Mouse (Mus musculus): ENCODE measurements around the gene Dscaml1. TPM values are rescaled to one million over a fixed set of nuclear protein-coding genes. Genes with fewer than 3 reads are reported as not detected.

Dscaml1 gene
- polyA plus RNA-seq, 1 experiment from 2014 or later, result 27.9 TPM

DNA sequence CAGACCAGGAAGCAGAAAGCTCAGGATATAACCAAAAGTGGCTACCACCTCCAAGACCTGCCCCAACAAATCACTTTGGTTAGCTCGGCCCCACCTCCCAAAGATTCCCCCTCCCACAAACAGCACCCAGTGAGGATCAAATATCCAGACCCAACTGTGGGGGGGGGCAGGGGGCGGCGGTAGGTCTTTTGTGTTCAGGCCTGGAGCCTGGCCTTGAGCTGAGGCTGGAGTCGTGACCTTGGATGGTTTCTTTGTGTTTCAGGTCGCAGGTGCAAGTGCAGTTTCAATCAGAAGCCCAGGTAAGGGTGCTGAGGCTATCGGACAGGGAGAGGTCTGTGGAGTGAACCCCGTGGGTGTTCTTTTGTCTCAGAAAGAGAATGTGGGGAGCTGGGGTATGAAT is 35.1 kb upstream of the Dscaml1 start:
- 78% methylated on average over 7 of the region's 7 CpGs for WGBS
- Histone ChIP-seq H3K9me3 (ENCODE audit: control insufficient read depth, low read length) (no peaks in the 10 kb centered on the region), H3K36me3 (ENCODE audit: control insufficient read depth, insufficient read depth) (peaks cover 9% of the 10 kb centered on the region), H3K4me2 (ENCODE audit: low read length) (no peak overlapping the region), H3K9ac (replicated peaks; ENCODE audit: low read depth, low read length) (no peak overlapping the region), H3K27me3 (replicated peaks; ENCODE audit: control insufficient read depth, insufficient read depth, low read length) (no peaks in the 10 kb centered on the region), H3K4me3 (replicated peaks; ENCODE audit: low read length) (no peak overlapping the region), H3K27ac (ENCODE audit: low read length) (no peak overlapping the region), H3K4me1 (replicated peaks; ENCODE audit: control insufficient read depth, insufficient read depth, low read length) (no peaks in the 10 kb centered on the region)
- no peak for ATAC-seq

DNA sequence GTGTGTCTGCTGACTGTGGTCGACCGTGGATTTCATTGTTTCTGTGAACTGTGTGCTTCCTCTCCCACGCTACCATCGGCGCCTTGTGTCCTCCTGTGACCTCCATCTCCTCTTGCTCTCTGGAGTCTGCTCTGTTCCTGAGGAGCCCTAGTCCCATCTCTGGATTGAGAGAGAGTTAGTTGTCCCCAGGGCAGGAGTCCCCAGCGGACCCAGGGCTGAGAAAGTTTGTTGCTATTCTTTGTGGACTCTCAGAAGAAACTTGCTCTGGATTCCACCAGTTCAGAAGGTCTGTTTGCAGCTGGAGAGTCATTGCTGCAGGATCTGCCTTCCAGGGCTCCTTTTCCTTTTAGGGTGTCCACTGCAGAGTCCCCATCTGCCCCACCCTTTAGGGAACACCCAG is 31.2 kb upstream of the Dscaml1 start:
- ATAC-seq, result no peak
- peaks cover 9% of the 10 kb centered on the region for H3K36me3 ChIP-seq (ENCODE audit: control insufficient read depth, insufficient read depth)
- WGBS, result 91% methylated on average over 6 of the region's 6 CpGs

DNA sequence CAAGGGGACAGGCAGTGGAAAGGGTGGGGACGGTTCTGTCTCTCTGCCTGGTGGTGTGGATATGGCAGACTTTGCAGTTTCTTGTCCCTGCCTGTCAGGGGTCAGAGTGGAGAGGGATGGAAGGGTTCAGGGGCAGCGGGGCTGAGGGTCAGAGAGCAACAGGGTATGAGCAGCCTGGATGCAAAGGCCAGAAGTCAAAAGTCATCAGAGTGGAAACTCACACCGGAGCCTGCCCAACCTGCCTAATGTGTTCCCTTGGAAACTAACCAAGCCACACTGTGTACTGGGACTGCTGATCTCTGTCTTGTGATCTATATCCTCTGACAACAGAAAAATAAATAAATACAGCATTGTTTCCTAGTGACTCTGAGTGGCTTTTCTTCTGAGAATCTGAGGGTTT is 30.6 kb upstream of the Dscaml1 start:
- 79% methylated on average over 3 of the region's 3 CpGs for WGBS
- H3K27ac ChIP-seq (ENCODE audit: low read length), result no peak overlapping the region
- H3K4me3 ChIP-seq (replicated peaks; ENCODE audit: low read length), result no peak overlapping the region
- H3K4me2 ChIP-seq (ENCODE audit: low read length), result no peak overlapping the region
- peaks cover 9% of the 10 kb centered on the region for H3K36me3 ChIP-seq (ENCODE audit: control insufficient read depth, insufficient read depth)
- H3K9ac ChIP-seq (replicated peaks; ENCODE audit: low read depth, low read length), result no peak overlapping the region
- H3K4me1 ChIP-seq (replicated peaks; ENCODE audit: control insufficient read depth, insufficient read depth, low read length), result no peaks in the 10 kb centered on the region
- no peaks in the 10 kb centered on the region for H3K9me3 ChIP-seq (ENCODE audit: control insufficient read depth, low read length)
- ATAC-seq, result no peak
- no peaks in the 10 kb centered on the region for H3K27me3 ChIP-seq (replicated peaks; ENCODE audit: control insufficient read depth, insufficient read depth, low read length)

More for the DNA sequence above, 31.2 kb upstream of the Dscaml1 start:
- no peaks in the 10 kb centered on the region for H3K27me3 ChIP-seq (replicated peaks; ENCODE audit: control insufficient read depth, insufficient read depth, low read length)
- no peak overlapping the region for H3K27ac ChIP-seq (ENCODE audit: low read length)
- H3K4me2 ChIP-seq (ENCODE audit: low read length), result no peak overlapping the region
- H3K9me3 ChIP-seq (ENCODE audit: control insufficient read depth, low read length), result no peaks in the 10 kb centered on the region
- H3K9ac ChIP-seq (replicated peaks; ENCODE audit: low read depth, low read length), result no peak overlapping the region
- no peak overlapping the region for H3K4me3 ChIP-seq (replicated peaks; ENCODE audit: low read length)
- no peaks in the 10 kb centered on the region for H3K4me1 ChIP-seq (replicated peaks; ENCODE audit: control insufficient read depth, insufficient read depth, low read length)

DNA sequence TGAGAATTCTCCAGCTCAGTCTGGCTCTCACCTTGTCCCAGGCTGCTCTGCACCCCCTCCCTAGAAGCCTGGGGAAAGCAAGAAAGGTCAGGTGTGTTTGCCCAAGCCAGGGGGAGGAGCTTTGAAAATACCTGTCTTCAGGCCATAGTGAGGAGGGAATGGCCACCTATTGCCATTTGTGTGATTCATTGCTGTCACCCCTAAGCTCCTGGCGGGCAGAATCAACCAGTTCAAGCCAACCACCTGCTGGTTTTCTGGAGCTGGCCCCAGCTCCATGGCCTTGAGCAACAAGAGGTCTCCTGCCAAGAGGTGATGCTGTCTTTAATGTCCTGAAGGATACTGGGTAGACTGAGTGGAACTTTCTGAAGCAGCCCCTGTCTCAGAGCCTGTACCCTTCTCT is 28.1 kb upstream of the Dscaml1 start:
- H3K9me3 ChIP-seq (ENCODE audit: control insufficient read depth, low read length), result no peaks in the 10 kb centered on the region
- no peaks in the 10 kb centered on the region for H3K27me3 ChIP-seq (replicated peaks; ENCODE audit: control insufficient read depth, insufficient read depth, low read length)
- no peak for ATAC-seq
- 60% methylated on average over 1 of the region's 1 CpGs for WGBS
- H3K36me3 ChIP-seq (ENCODE audit: control insufficient read depth, insufficient read depth), result peaks cover 9% of the 10 kb centered on the region
- H3K27ac ChIP-seq (ENCODE audit: low read length), result no peak overlapping the region
- no peak overlapping the region for H3K4me3 ChIP-seq (replicated peaks; ENCODE audit: low read length)
- H3K4me1 ChIP-seq (replicated peaks; ENCODE audit: control insufficient read depth, insufficient read depth, low read length), result no peaks in the 10 kb centered on the region
- no peak overlapping the region for H3K4me2 ChIP-seq (ENCODE audit: low read length)
- no peak overlapping the region for H3K9ac ChIP-seq (replicated peaks; ENCODE audit: low read depth, low read length)

DNA sequence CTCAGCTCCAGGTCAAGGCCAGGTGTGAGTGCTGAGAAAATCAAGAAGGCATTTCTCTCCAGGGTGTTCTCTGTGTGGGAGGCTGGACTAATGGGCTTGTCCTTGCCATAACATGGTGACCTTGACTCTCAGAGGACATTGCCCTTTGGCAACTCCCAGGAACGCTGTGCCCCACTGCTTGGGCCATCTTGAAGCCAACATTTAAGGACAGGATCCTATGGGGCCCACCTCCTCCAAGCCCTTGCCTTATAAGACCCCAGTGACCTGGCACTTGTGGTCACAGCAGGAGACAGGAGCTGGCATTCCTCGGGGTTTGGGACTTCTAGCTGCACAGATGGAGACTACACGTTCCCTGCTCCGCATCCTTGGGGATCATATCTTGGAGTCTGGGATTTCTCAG is 27.0 kb upstream of the Dscaml1 start, which contains the start of gene Fxyd2:
Gene Fxyd2, plus strand, starts transcription at position 236 of the 400 bp plus-strand sequence.
- no peak for ATAC-seq
- 77% methylated on average over 4 of the region's 4 CpGs for WGBS
- no peak within 1 kb of the TSS for H3K9ac ChIP-seq (replicated peaks; ENCODE audit: low read depth, low read length)

DNA sequence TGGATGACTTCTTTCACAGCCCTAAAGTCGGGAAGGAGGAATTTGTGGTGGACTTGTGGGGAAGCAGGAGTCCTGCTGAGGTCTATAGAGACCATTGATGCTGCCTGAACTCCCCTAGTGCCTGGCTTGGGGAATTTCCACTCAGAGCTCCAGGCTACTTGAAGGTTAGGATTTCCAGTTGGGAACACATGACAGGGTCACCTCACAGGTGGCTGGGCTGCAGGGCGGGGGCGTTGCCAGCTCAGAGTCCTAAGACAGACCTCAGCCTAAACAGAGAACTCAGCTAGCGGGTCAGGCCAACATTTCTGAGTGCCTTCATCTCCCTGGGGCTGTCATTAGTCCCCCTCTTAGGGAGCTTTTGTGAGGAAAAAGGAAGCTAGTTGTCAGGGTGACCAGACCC is 24.6 kb upstream of the Dscaml1 start:
- Histone ChIP-seq H3K27ac (ENCODE audit: low read length) (no peak overlapping the region), H3K4me3 (replicated peaks; ENCODE audit: low read length) (no peak overlapping the region), H3K4me1 (replicated peaks; ENCODE audit: control insufficient read depth, insufficient read depth, low read length) (no peaks in the 10 kb centered on the region), H3K9ac (replicated peaks; ENCODE audit: low read depth, low read length) (no peak overlapping the region), H3K27me3 (replicated peaks; ENCODE audit: control insufficient read depth, insufficient read depth, low read length) (no peaks in the 10 kb centered on the region), H3K9me3 (ENCODE audit: control insufficient read depth, low read length) (no peaks in the 10 kb centered on the region), H3K36me3 (ENCODE audit: control insufficient read depth, insufficient read depth) (no peaks in the 10 kb centered on the region), H3K4me2 (ENCODE audit: low read length) (no peak overlapping the region)
- 47% methylated on average over 4 of the region's 4 CpGs for WGBS
- ATAC-seq, result no peak

More for the DNA sequence above, 27.0 kb upstream of the Dscaml1 start, which contains the start of gene Fxyd2:
- Histone ChIP-seq H3K27ac (ENCODE audit: low read length) (no peak within 1 kb of the TSS), H3K36me3 (ENCODE audit: control insufficient read depth, insufficient read depth) (peaks cover 3% of the 10 kb centered on the region; the same call in 1 of the 2 replicates), H3K4me3 (replicated peaks; ENCODE audit: low read length) (no peak within 1 kb of the TSS), H3K9me3 (ENCODE audit: control insufficient read depth, low read length) (no peaks in the 10 kb centered on the region), H3K4me1 (replicated peaks; ENCODE audit: control insufficient read depth, insufficient read depth, low read length) (no peaks in the 10 kb centered on the region), H3K27me3 (replicated peaks; ENCODE audit: control insufficient read depth, insufficient read depth, low read length) (no peaks in the 10 kb centered on the region), H3K4me2 (ENCODE audit: low read length) (no peak within 1 kb of the TSS)

DNA sequence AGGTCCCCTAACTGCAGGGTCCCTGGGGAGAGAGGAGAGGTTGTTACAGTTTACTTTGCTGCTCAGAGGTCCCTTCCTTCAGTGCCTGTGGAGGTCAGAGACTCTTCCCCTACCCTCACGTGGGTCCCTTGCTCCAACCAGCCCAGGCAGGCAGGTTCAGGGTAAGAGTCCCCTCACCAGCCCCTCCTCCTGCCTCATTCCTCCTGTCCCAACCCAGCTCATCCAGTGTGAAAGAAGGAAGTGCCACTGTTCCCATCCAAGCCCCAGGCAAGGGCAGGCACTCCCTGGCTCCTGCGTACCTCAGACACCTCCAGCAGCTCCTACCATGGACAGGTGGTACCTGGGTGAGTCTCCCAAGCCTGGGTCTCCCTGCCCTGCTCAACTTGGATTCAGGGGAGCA is 23.5 kb upstream of the Dscaml1 start:
- Histone ChIP-seq H3K4me2 (ENCODE audit: low read length) (no peak overlapping the region), H3K9me3 (ENCODE audit: control insufficient read depth, low read length) (no peaks in the 10 kb centered on the region), H3K9ac (replicated peaks; ENCODE audit: low read depth, low read length) (no peak overlapping the region), H3K36me3 (ENCODE audit: control insufficient read depth, insufficient read depth) (no peaks in the 10 kb centered on the region), H3K27ac (ENCODE audit: low read length) (no peak overlapping the region), H3K4me1 (replicated peaks; ENCODE audit: control insufficient read depth, insufficient read depth, low read length) (0 out of 2 replicates have a peak, but pooled peaks cover under 1% of the 10 kb centered on the region), H3K27me3 (replicated peaks; ENCODE audit: control insufficient read depth, insufficient read depth, low read length) (no peaks in the 10 kb centered on the region), H3K4me3 (replicated peaks; ENCODE audit: low read length) (no peak overlapping the region)
- no peak for ATAC-seq
- 58% methylated on average over 2 of the region's 2 CpGs for WGBS

DNA sequence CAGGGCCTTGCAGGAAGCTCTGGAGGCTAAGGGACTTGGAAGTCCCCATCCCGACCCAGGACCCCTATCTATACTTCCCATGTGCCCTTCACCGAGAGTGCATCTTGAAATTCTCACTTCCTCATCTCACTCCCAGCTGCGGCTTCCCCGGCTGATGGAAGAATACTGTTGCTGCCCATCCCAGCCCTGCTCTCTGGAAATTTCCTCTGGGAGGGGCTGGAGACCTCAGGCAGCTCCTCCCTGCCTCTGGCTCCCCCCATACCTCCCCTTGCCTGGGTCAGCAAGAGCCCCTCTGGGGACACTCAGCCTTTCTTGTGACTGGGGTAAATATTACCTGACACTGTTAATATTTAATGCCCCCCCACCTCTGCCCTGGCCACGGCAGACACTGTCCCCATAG is 20.7 kb upstream of the Dscaml1 start:
- H3K4me3 ChIP-seq (replicated peaks; ENCODE audit: low read length), result no peak overlapping the region
- 77% methylated on average over 5 of the region's 5 CpGs for WGBS
- H3K27me3 ChIP-seq (replicated peaks; ENCODE audit: control insufficient read depth, insufficient read depth, low read length), result no peaks in the 10 kb centered on the region
- no peak for ATAC-seq
- H3K27ac ChIP-seq (ENCODE audit: low read length), result no peak overlapping the region
- H3K9me3 ChIP-seq (ENCODE audit: control insufficient read depth, low read length), result no peaks in the 10 kb centered on the region
- H3K4me2 ChIP-seq (ENCODE audit: low read length), result no peak overlapping the region
- no peaks in the 10 kb centered on the region for H3K36me3 ChIP-seq (ENCODE audit: control insufficient read depth, insufficient read depth)
- H3K9ac ChIP-seq (replicated peaks; ENCODE audit: low read depth, low read length), result no peak overlapping the region
- H3K4me1 ChIP-seq (replicated peaks; ENCODE audit: control insufficient read depth, insufficient read depth, low read length), result 0 out of 2 replicates have a peak, but pooled peaks cover 6% of the 10 kb centered on the region

DNA sequence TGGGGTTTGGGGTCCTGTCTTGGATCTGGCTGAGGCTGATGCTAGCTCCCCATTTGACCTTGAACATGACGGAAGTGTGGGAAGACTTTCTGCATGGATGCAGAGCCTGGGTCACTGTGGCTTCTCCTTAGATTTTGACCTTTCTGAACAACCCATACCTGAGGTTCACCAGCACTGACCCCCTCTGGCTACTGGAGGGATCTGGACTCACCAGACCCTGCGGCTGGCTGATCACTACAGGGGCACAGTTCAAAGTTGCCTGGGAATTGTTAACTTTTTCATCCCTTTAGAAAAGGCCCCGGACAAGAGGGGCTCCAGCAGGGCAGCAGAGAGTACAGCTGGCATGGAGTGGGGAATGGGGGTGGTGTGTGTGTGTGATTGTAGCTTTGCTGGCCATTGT is 19.6 kb upstream of the Dscaml1 start:
- 72% methylated on average over 3 of the region's 3 CpGs for WGBS
- no peaks in the 10 kb centered on the region for H3K9me3 ChIP-seq (ENCODE audit: control insufficient read depth, low read length)
- no peak for ATAC-seq
- H3K4me2 ChIP-seq (ENCODE audit: low read length), result no peak overlapping the region
- peaks cover 6% of the 10 kb centered on the region; the same call in 1 of the 2 replicates for H3K4me1 ChIP-seq (replicated peaks; ENCODE audit: control insufficient read depth, insufficient read depth, low read length)
- H3K27ac ChIP-seq (ENCODE audit: low read length), result no peak overlapping the region
- no peak overlapping the region for H3K4me3 ChIP-seq (replicated peaks; ENCODE audit: low read length)
- H3K27me3 ChIP-seq (replicated peaks; ENCODE audit: control insufficient read depth, insufficient read depth, low read length), result no peaks in the 10 kb centered on the region
- no peak overlapping the region for H3K9ac ChIP-seq (replicated peaks; ENCODE audit: low read depth, low read length)
- no peaks in the 10 kb centered on the region for H3K36me3 ChIP-seq (ENCODE audit: control insufficient read depth, insufficient read depth)
